Mouse (Mus musculus) heart, postnatal 4 days (tissue): ENCODE data around the gene Olfr827. TPM values are rescaled to one million over a fixed set of nuclear protein-coding genes. Genes with fewer than 3 reads are reported as not detected.

Source experiments
- DNase-seq: peaks from one replicate; pipeline ENCODE4 v3.0.0; 2021
- total RNA-seq, 2 experiments: library from RNA; stranded (reverse); gene quantifications; 2 replicates each; pipeline ENCODE4 v1.2.3; 2021

The Olfr827 gene
- not detected for total RNA-seq

- DNase-seq = no peak
Measured at GRCm38 (mm10) chr10:130214303-130214702, at the start of gene Olfr827. Gene Olfr827, minus strand, starts transcription at chr10:130214403.

GRCm38 (mm10) chr10:130263203-130263602 lies 49.0 kb upstream of the Olfr827 start:
- no peak for DNase-seq

GRCm38 (mm10) chr10:130259483-130259882 lies 45.3 kb upstream of the Olfr827 start:
- DNase-seq = no peak

- DNase-seq = no peak
Measured at GRCm38 (mm10) chr10:130244271-130244670, 30.1 kb upstream of the Olfr827 start.

GRCm38 (mm10) chr10:130238318-130239209 lies 24.4 kb upstream of the Olfr827 start:
- DNase-seq = no peak

- no peak for DNase-seq
Measured at GRCm38 (mm10) chr10:130234576-130234975, 20.4 kb upstream of the Olfr827 start.

- DNase-seq = no peak
Measured at GRCm38 (mm10) chr10:130232117-130232516, 17.9 kb upstream of the Olfr827 start.

GRCm38 (mm10) chr10:130229584-130229983 lies 15.4 kb upstream of the Olfr827 start:
- no peak for DNase-seq

- peak; percentile 44 for DNase-seq
Measured at GRCm38 (mm10) chr10:130228246-130228645, 14.0 kb upstream of the Olfr827 start.

GRCm38 (mm10) chr10:130225034-130225433 lies 10.8 kb upstream of the Olfr827 start:
- no peak for DNase-seq

GRCm38 (mm10) chr10:130184086-130184485 lies 30.1 kb downstream of the Olfr827 start, which contains the start of gene Olfr826:
Gene Olfr826, minus strand, starts transcription at chr10:130184186.
- DNase-seq = no peak

- DNase-seq = no peak
Measured at GRCm38 (mm10) chr10:130166666-130167065, 47.5 kb downstream of the Olfr827 start, which contains the start of gene Olfr825. Gene Olfr825, minus strand, starts transcription at chr10:130166766.

GRCm38 (mm10) chr10:130165196-130165595 lies 49.0 kb downstream of the Olfr827 start:
- DNase-seq = no peak

Other genes starting within 250 kb of the Olfr827 start
- gene Olfr819, start 247.1 kb downstream of the Olfr827 start, total RNA-seq = not detected
- gene Olfr247, start 238.3 kb downstream of the Olfr827 start, total RNA-seq = not detected
- gene Gm10310, start 229.3 kb downstream of the Olfr827 start, total RNA-seq = not detected
- gene Olfr820, start 201.8 kb downstream of the Olfr827 start, total RNA-seq = not detected
- gene Olfr821, start 184.1 kb downstream of the Olfr827 start, total RNA-seq = not detected
- not detected for gene Olfr822, start 143.2 kb downstream of the Olfr827 start, total RNA-seq
- not detected for gene Olfr823, start 99.0 kb downstream of the Olfr827 start, total RNA-seq
- gene Olfr824, start 84.4 kb downstream of the Olfr827 start, total RNA-seq = not detected
- gene Olfr825, start 47.6 kb downstream of the Olfr827 start, total RNA-seq = not detected
- gene Olfr826, start 30.2 kb downstream of the Olfr827 start, total RNA-seq = not detected
- gene Neurod4, start 65.8 kb upstream of the Olfr827 start, total RNA-seq = not detected
- under 1 TPM; 0.33 to 0.50 TPM for gene Tespa1, start 108.5 kb upstream of the Olfr827 start, total RNA-seq
- not detected for gene Vmn2r84, start 179.9 kb upstream of the Olfr827 start, total RNA-seq
- not detected for gene Vmn2r85, start 215.3 kb upstream of the Olfr827 start, total RNA-seq
- not detected for gene Vmn2r86, start 241.6 kb upstream of the Olfr827 start, total RNA-seq